Mouse (Mus musculus) cerebellum, adult 2 months (tissue): Measurements from ENCODE around the gene Zfp704.

Experiments
- CTCF ChIP-seq: fragments of 200-500 bp; IDR thresholded peaks from 2 replicates; pipeline ENCODE4 v1.5.1; 2011; ENCODE audit warnings: low read depth, mild to moderate bottlenecking, control low read depth, low read length, moderate library complexity, borderline replicate concordance; ENCODE audit not compliant: insufficient read depth
- POLR2A ChIP-seq: fragments of 200-500 bp; IDR thresholded peaks from 2 replicates; pipeline ENCODE4 v1.6.1; 2011; ENCODE audit warnings: low read length, control low read depth, borderline replicate concordance; ENCODE audit not compliant: insufficient read depth

DNA sequence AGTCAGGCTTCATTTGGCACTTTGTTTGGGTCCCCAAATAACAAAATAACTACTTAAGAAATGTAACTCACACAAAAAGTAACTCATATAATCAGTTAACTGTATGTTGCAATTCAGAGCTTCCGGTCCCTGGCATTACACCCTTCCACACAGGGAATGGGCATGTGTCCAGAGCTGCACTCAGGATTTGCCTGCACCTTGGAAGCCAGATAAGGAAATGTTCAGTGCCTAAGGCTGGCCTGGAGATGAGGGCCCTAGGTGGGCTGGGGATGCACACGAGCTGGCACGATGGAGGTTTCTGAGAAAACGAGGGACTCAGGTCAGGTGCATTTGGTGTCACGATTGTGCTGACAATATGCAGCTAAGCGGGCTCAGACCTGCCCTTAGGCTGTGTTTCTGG is 173.6 kb downstream of the Zfp704 start:
- TF ChIP-seq CTCF (no peak), POLR2A (no peak)
